Mouse (Mus musculus) heart, adult 9 months (tissue): ENCODE results near the gene Eno4.
A peak's percentile ranks its signal among the peaks of the same experiment; 100 is the strongest.
"Not testable (repeated sequence)": the region's sequence is repeated elsewhere in the genome, so short reads cannot be mapped to it uniquely, and the experiment has no call there.

Experiments
- DNase-seq, 2 experiments: peaks; one replicate each; pipeline ENCODE4 v3.0.0; 2022; ENCODE audit warnings: low spot score in 2 of 2

Gene Eno4

DNA sequence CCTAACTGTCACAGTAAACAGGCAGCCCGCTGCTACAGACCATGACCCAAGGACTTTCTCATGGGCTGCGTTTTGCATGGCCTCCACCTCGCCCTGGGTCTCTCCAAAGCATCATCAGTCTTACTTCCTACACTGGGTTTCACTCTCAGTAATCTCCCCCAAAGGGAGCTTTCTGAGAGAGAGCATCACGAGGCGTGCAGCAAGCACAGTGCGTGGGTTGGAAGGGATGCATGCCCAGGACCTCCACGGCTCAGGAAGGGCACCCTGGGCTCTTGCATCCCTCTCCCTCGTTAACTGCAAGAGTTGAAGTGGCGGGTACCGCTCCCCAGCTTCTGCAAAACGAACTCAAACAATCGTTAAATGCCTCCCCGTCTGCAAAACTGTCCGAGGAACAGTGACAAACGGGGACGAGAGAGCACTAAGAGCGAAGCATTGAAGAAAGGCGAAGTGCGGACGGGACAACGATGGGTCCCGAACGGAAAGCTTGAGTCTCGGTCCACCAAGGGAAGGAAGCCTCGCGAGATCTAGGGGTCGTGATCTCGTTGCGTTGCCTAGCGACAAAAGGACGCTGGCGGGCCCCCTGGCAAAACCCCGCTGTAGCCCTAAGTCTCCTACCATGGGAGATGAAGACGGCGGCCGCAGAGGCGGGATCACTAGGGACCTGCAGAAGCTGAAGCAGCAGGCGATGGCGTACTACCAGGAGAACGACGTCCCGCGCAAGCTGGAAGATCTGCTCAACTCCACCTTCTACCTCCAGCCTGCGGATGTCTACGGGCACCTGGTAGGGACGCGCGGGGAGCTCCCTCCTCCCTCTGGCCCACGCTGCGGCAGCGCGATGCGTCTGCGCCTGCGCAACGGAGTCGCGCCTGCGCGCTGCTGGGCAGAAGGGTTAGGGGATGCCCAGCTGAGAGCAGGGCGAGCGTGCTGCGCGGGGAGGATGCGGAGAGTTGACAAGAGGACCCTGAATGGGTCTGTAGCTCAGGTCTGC is at the start of gene Eno4, which contains the start of gene Hspa12a:
Gene Eno4 (plus strand): TSS at position 585 of the 988 bp plus-strand sequence.
Gene Hspa12a (minus strand): TSS at position 814 of the 988 bp plus-strand sequence.
- peak; percentile 95 to 97 for DNase-seq

- DNase-seq, result no peak
Observed at GRCm38 (mm10) chr19:58896216-58896615, 47.0 kb upstream of the Eno4 start.

DNA sequence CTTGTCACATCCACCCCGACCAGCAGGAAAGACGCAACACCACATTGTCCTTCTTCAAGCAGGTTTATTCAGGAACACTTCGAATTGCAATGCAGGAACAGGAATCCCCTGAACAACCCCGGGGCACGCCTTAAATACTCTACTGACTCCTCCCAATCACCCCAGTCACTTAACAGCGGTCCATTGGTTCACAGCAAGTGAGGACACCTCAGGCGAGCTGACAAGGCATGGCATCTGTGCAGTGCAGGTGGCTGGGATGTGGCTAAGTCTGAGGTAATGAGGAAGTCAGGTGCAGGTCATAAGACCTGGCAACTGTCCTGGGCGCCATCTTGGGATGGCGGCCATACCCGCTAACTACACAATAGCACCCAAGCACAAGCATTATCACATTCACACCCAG is 42.8 kb upstream of the Eno4 start:
- not testable (repeated sequence) for DNase-seq

- DNase-seq, result peak in 1 of 2 experiments; percentile 8
Observed at GRCm38 (mm10) chr19:58903079-58903898, 39.9 kb upstream of the Eno4 start.

GRCm38 (mm10) chr19:58903899-58904327 is 39.3 kb upstream of the Eno4 start:
- peak; percentile 83 to 84 for DNase-seq

GRCm38 (mm10) chr19:58906685-58907084 is 36.5 kb upstream of the Eno4 start:
- DNase-seq, result no peak

DNA sequence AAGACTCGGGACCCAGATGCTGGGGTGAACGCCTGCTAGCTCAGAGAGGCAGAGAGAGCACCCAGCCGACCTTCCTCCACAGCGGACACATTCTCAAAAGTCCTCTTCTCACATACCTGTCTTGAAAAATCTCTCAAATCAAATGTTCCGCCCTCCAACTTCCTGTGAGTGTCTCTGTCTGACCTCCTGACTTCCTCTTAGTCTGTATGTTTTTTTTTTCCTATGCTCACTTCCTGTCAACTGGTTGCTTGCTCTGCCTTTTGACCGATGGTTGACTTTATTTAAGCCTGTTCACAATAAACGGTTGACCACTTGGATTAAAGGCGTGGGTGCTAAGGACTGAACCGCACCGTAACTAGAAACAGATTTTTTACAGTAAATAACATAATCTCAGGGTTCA is 35.2 kb upstream of the Eno4 start:
- no peak for DNase-seq

DNA sequence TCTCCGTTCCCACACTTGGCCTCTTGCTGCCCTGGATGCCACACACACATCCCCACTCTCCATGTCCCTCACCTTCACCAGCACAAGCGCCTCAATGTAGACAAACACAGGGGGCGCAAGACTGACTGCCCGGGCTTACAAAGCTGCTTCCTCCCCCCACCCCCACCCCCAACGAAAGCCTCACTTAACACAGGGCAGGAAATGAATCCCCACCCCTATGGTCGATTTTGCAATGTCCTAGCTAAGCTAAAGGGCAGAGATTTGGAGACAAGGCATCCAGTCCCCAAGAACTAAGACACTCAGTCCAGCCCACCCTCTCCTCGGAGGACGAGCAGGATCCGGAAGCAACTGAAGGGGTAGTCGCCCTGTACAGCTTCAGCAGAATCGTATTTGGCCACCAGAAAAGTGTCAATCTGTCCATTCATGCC is 32.3 kb upstream of the Eno4 start:
- DNase-seq, result no peak

DNA sequence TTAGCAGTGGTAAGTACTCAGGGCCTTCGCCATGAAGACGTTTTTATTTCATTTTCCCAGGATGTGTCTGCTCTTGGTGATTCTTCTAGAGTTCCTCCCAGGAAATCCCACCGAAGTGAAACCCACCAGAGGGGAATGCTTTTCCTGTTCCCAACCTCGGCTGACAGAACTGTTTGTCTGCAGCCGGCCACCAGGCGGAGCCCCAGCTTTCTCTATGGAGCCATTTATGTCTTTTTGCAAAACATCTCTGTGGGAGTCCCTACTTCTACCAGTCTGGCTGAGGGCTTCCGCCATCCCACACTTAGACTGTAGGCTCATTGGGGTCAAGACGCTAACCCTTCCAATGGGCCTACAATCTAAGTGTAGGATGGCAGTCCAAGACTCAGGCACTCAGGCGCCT is 31.8 kb upstream of the Eno4 start:
- DNase-seq, result peak; percentile 24 to 57

DNA sequence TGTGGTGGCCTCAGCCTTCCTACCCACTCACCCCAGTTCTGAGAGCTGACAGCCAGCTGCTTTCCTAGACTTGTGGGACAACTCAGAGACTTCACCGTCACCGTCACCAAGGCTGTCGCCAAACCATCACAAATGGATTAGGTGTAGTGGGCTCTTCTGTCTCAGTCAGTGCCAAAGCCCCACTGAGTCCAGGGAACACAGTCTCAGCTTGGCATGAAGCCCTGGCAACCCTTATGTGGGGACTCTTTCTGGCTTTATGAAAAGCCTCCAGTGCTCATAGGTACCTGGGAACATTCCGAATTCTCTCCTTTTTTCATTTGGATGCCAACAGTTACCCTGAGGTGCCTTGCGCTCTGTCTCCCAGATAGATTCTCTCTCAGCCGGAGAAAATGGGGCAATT is 29.9 kb upstream of the Eno4 start:
- no peak for DNase-seq

- DNase-seq, result no peak
Observed at GRCm38 (mm10) chr19:58918597-58918996, 24.6 kb upstream of the Eno4 start.

DNA sequence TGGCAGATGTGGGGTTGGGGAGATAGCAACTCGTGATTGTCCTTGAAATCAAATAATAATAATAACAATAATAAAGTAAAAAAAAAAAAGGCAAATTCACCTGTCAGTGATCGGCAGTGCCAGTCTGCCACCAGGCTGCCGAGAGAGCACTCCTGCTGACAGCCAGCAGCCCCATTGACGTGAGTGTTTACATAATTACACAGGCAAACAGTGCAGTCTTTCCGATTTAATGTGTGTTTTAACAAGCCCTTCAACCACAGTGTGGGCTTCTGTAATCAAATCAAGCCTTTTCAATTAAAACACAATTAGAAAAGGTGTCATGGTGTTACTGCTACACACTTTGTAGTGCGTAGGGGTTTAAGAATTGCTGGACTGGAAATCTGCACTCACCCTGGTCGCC is 24.1 kb upstream of the Eno4 start:
- no peak for DNase-seq

- no peak for DNase-seq
Observed at GRCm38 (mm10) chr19:58931081-58931800, 12.0 kb upstream of the Eno4 start.

DNA sequence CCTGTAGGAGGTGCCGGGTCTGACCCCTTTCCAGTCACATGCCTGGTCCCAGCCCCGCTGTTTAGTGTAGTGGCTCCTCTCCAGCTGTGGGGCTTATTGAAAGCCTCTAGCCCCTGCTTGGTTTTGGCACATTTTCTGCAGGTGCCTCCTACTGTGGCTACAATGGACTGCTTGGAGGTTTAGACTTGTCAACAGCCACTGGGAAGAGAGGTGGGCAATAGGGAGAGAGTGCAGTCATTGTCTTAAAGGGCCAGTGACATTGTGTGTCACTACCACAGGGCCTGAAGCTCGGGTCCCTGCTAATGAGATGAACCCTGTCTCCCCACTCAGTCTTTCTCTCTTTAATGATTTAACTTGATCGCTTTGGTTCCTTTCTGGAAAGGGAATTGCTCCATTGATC is 10.2 kb upstream of the Eno4 start:
- no peak for DNase-seq

DNA sequence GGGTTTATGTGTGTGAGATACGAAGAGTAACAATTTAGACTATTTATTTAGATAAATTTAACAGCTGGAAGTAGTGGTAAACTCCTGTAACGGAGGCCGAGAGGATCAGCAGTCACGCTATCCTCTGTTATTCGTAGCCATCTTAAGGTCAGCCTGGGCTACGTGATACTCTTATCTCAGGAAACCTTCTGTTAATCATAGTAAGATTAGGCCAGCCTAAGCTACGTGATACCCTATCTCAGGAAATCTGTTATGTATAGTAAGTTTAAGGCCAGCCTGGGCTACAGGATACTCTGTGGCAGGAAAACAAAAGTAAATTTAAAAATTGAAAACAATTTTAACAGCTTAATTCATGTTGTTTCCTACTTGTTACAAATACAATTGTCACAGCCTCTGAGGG is 2.7 kb downstream of the Eno4 start:
- DNase-seq, result no peak

DNA sequence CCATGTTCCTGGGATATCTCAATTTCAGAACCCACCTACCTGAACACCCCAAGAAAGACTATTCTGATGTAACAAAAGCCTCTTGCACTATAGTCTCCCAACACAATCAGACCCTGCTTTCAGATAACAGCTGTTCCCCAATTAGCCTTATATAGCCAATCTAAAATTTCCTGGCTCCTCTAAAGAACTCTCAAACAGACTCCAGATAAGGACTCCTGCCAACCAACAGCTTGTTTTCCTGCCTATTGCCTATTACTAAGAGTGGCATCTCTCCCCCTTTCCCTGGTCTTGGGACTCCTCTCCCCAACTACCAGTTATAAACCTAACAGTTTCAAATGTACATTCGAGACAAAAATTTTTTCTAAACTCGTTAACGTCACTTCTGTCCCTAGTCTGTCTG is 8.3 kb downstream of the Eno4 start:
- no peak for DNase-seq

DNA sequence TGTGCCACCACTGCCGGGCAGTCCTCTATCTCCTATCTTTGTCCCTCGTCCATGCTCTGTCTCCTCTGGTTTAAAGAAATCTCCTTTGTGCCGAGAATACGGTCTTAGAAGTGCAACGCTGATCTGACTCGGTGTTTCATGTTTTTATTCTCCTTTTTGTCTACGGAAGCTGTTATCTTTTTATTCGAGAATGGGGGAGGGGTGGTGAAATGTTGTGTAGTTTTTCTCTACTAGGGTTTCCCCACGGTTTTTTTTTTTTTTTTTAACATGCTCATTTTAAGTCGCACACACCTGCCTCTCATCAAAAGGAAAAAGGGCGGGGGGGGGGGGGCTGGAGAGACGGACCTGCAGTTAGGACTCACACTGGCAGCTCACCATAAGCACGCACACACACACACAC is 9.0 kb downstream of the Eno4 start:
- DNase-seq, result no peak

DNA sequence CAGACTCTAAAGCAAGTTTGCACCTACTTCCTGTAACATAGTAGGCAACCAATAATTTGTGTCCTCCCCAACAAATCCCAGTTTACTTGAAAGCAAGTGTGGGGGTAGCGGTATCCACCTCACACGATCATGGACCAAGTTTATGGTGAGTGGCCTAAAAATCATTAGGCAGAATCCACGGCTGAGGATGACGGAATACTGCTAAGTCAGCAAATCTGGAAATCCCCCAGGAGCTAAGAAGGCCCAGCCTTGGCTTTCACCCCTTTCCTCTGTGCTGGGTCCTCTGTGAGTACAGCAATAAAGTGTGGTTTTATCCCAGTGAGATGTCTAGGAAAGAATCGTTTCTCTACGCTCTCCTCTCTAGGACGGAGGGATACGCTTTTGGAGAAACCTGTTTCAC is 11.6 kb downstream of the Eno4 start:
- no peak for DNase-seq

GRCm38 (mm10) chr19:58963011-58963410 is 19.8 kb downstream of the Eno4 start:
- DNase-seq, result no peak

DNA sequence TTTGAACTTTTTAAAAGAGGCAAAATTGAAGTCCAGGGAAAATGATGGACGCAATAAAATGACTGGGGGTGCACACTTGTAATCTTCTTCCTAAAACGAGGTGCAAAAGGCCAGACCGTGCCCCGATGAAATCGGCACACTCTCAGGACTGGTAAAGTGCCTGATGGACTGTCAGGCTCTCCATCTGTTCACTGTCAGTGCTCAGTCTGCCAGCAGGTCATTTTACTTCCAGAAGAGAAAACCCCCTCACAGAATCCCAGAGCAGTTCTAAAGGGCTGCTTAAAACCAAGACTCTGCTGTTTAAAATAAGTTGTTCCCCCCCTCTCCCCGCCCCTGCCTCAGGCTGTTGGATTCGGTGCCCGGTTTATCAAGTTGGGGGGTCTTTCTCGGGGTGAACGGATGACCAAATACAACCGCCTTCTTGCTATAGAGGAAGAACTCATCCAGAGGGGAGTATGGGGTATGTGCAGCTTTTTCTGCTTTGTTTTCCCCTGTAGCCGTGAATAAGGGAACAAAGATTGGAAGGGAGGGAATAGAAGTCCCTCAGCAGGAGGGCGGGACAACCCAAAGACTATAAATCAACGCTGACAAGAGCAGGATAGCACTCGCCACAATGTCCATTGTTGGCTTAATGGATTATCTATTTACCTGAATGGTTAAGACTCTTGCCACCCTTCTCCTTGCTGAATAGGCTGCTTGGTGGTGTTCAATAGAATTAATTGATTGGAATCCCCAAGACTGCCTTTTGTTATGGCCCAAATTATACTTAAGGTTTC is 25.7 kb downstream of the Eno4 start:
- DNase-seq, result no peak

GRCm38 (mm10) chr19:58970826-58971225 is 27.6 kb downstream of the Eno4 start:
- DNase-seq, result no peak
